Mouse (Mus musculus) testis, adult 2 months (tissue): Measurements from ENCODE around the gene Gm47289. TPM values are rescaled to one million over a fixed set of nuclear protein-coding genes. Genes with fewer than 3 reads are reported as not detected.
A peak's percentile ranks its signal among the peaks of the same experiment; 100 is the strongest.

Source experiments
- H3K27ac ChIP-seq: fragments of 200-500 bp; 2 replicates; pipeline ENCODE4 v1.5.1; 2012; ENCODE audit warnings: low read depth, low read length; ENCODE audit not compliant: control insufficient read depth, insufficient read depth
- H3K27me3 ChIP-seq: fragments of 200-500 bp; 2 replicates; pipeline ENCODE4 v1.6.1; 2012; ENCODE audit warnings: mild to moderate bottlenecking, low read length, moderate library complexity; ENCODE audit not compliant: control insufficient read depth, insufficient read depth
- H3K36me3 ChIP-seq: fragments of 200-500 bp; 2 replicates; pipeline ENCODE4 v1.6.1; 2012; ENCODE audit warnings: mild to moderate bottlenecking, low read length; ENCODE audit not compliant: control insufficient read depth, insufficient read depth
- H3K4me1 ChIP-seq: fragments of 200-500 bp; 2 replicates; pipeline ENCODE4 v1.6.1; 2012; ENCODE audit warnings: low read length; ENCODE audit not compliant: control insufficient read depth, insufficient read depth
- H3K4me3 ChIP-seq: fragments of 200-500 bp; 2 replicates; pipeline ENCODE4 v1.5.1; 2012; ENCODE audit warnings: low read depth, mild to moderate bottlenecking, low read length, moderate library complexity, mixed read lengths; ENCODE audit not compliant: control insufficient read depth
- CTCF ChIP-seq: fragments of 200-500 bp; IDR thresholded peaks from 2 replicates; pipeline ENCODE4 v1.5.1; 2012; ENCODE audit warnings: low read depth, mild to moderate bottlenecking, inconsistent platforms, low read length, moderate library complexity; ENCODE audit not compliant: control insufficient read depth, insufficient read depth, insufficient replicate concordance
- POLR2A ChIP-seq: fragments of 200-500 bp; IDR thresholded peaks from 2 replicates; pipeline ENCODE4 v1.6.1; 2012; ENCODE audit warnings: low read depth, mild to moderate bottlenecking, inconsistent platforms, low read length, moderate library complexity; ENCODE audit not compliant: control insufficient read depth
- polyA plus RNA-seq: library from polyadenylated mRNA; depleted of rRNA; stranded (reverse); fragments of >200 nt; gene quantifications from 2 replicates; pipeline ENCODE4 v1.2.3, GENCODE M21; 2012

Gene Gm47289
- polyA plus RNA-seq, 1 experiment = not detected

GRCm38 (mm10) chr9:119146098-119146770 lies 12.7 kb upstream of the Gm47289 start:
- Histone ChIP-seq H3K27me3 (no peaks in the 10 kb centered on the region), H3K36me3 (no peaks in the 10 kb centered on the region; the same call in 1 of the 2 replicates), H3K4me1 (no peaks in the 10 kb centered on the region), H3K4me3 (no peak overlapping the region), H3K27ac (no peak overlapping the region)
- no peak for TF ChIP-seq CTCF
- no peak for TF ChIP-seq POLR2A

- H3K4me3 ChIP-seq = no peak overlapping the region
- no peaks in the 10 kb centered on the region for H3K36me3 ChIP-seq
- H3K27ac ChIP-seq = no peak overlapping the region
- 0 out of 2 replicates have a peak, but pooled peaks have one; percentile 4 for TF ChIP-seq CTCF
- TF ChIP-seq POLR2A = no peak
- H3K27me3 ChIP-seq = no peaks in the 10 kb centered on the region
- no peaks in the 10 kb centered on the region for H3K4me1 ChIP-seq
These were observed 9.4 kb upstream of the Gm47289 start for GRCm38 (mm10) chr9:119149601-119150000.

GRCm38 (mm10) chr9:119151751-119152150 lies 7.2 kb upstream of the Gm47289 start:
- TF ChIP-seq POLR2A (no peak), CTCF (no peak)
- Histone ChIP-seq H3K4me1 (peaks cover 4% of the 10 kb centered on the region), H3K4me3 (no peak overlapping the region)

GRCm38 (mm10) chr9:119155416-119155815 lies 3.5 kb upstream of the Gm47289 start:
- Histone ChIP-seq H3K4me1 (peaks cover 6% of the 10 kb centered on the region), H3K27me3 (no peaks in the 10 kb centered on the region), H3K36me3 (no peaks in the 10 kb centered on the region), H3K4me3 (no peak overlapping the region), H3K27ac (no peak overlapping the region)
- TF ChIP-seq POLR2A (no peak), CTCF (no peak)

More at GRCm38 (mm10) chr9:119151751-119152150, 7.2 kb upstream of the Gm47289 start:
- Histone ChIP-seq H3K27ac (no peak overlapping the region), H3K27me3 (no peaks in the 10 kb centered on the region), H3K36me3 (no peaks in the 10 kb centered on the region)

- H3K4me3 ChIP-seq = no peak overlapping the region
- no peaks in the 10 kb centered on the region for H3K27me3 ChIP-seq
These were observed 3.1 kb upstream of the Gm47289 start for GRCm38 (mm10) chr9:119155826-119156225.

GRCm38 (mm10) chr9:119156278-119157201 lies 2.4 kb upstream of the Gm47289 start, which contains the start of gene Acaa1b:
Gene Acaa1b (minus strand): TSS chr9:119157093.
- TF ChIP-seq POLR2A (no peak), CTCF (0 out of 2 replicates have a peak, but pooled peaks have one; percentile 22)

More at GRCm38 (mm10) chr9:119155826-119156225, 3.1 kb upstream of the Gm47289 start:
- Histone ChIP-seq H3K36me3 (no peaks in the 10 kb centered on the region), H3K4me1 (peaks cover 6% of the 10 kb centered on the region), H3K27ac (no peak overlapping the region)
- no peak for TF ChIP-seq CTCF
- TF ChIP-seq POLR2A = no peak

GRCm38 (mm10) chr9:119160689-119161088 lies 1.7 kb downstream of the Gm47289 start:
- H3K27ac ChIP-seq = no peak overlapping the region
- peaks cover 6% of the 10 kb centered on the region for H3K4me1 ChIP-seq
- TF ChIP-seq POLR2A (no peak), CTCF (no peak)
- no peaks in the 10 kb centered on the region for H3K27me3 ChIP-seq
- H3K36me3 ChIP-seq = no peaks in the 10 kb centered on the region
- H3K4me3 ChIP-seq = no peak overlapping the region

More at GRCm38 (mm10) chr9:119156278-119157201, 2.4 kb upstream of the Gm47289 start, which contains the start of gene Acaa1b:
- H3K4me3 ChIP-seq = peak within 1 kb of the TSS; percentile 49
- H3K27ac ChIP-seq = no peak within 1 kb of the TSS
- no peaks in the 10 kb centered on the region for H3K36me3 ChIP-seq
- peaks cover 6% of the 10 kb centered on the region for H3K4me1 ChIP-seq
- H3K27me3 ChIP-seq = no peaks in the 10 kb centered on the region
